Mouse (Mus musculus): Measurements from ENCODE around the gene Acvr1.

Gene Acvr1

DNA sequence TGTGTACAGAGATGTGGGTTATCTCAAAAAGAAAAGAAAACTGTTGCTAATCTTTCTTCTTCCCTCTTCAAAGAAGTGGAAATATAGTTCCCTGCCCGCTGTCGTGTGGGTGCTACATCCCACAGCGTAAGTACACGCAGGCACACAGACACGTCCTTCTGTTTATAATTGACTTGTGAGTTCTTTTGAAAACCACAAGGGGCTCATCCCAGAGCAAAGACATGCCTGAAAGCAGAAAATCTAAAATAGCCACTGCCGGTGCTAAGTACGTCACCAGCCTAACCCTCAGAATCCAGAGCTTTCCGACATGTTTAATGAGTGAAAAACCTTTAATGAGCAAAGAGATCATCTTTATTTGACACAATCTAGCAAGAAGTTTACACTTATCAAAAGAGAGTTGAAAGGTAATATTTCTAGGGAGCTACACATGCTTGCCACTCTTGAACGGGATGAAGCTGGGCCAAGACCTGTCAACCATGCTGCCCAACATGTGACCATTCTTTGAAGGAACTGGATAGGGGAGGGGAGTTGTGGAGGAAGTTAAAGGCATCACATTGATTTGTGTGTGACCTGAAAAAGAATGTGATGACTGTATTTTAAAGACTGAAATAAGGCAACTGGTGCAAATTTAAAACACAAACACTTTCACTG lies 85.4 kb downstream of the Acvr1 start:
- DNase-seq (ENCODE audit: inconsistent age in 2 of 2, low spot score in 1 of 2) = peak; percentile 19 to 62

DNA sequence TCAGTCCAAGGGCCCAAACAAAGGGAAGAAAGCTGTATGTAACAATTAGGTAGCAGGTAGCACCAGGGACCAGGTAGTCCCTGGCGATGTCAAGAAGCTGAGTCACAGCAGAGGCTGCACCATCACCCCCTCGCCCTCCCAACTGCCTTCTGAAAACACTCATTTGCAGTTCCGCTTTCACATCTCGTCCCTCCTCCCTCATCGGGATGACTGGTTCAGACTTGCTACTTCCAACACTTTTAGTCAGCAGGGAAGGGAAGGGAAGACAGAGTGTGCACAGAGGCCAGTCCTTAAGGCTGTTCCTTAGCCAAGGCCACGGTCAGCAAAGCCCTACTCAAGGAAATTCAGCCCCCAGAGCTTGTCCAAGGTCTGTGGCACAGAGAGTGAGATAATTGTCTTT lies 86.2 kb downstream of the Acvr1 start:
- DNase-seq (ENCODE audit: inconsistent age in 2 of 2, low spot score in 1 of 2) = peak; percentile 53 to 73

DNA sequence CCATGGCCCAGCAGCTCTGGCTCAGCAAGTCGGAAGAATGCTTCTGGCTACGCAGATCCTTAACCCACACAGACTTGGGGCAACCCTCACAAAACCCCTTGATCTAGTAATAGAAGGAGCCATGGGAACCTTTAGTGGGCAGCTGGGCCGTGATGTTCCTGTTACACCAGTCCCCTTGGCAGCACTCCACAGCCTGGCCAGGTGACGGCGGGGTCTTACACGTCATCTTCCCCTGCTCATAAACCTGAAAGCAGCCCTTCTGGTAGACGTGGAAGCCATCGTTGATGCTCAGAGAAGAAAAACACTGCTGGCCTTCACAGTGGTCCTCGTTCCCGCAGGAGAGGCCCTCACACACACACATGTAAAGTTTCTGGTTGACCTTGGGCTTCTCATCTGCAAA lies 87.4 kb downstream of the Acvr1 start:
- peak in 1 of 2 experiments; percentile 28 for DNase-seq (ENCODE audit: inconsistent age in 2 of 2, low spot score in 1 of 2)

DNA sequence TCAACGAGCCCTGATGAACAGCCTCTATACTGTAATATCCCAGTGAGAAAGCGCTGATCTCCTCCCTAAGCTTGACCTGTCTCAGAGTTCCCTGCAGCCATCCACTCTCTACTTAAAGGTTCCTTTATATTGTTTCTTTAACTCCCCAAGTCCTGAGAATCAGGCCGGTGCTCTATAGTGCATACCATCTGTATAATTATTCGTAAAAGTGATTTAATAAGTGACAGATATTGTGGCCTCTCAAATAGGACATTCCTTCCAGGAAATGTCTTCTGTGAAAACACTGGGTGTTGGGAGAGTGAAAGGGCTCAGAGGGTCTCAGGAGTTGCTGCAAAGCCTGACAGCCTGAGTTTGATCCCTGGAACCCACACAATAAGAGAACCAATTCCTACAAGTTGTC lies 88.8 kb downstream of the Acvr1 start:
- no peak for DNase-seq (ENCODE audit: inconsistent age in 2 of 2, low spot score in 1 of 2)

DNA sequence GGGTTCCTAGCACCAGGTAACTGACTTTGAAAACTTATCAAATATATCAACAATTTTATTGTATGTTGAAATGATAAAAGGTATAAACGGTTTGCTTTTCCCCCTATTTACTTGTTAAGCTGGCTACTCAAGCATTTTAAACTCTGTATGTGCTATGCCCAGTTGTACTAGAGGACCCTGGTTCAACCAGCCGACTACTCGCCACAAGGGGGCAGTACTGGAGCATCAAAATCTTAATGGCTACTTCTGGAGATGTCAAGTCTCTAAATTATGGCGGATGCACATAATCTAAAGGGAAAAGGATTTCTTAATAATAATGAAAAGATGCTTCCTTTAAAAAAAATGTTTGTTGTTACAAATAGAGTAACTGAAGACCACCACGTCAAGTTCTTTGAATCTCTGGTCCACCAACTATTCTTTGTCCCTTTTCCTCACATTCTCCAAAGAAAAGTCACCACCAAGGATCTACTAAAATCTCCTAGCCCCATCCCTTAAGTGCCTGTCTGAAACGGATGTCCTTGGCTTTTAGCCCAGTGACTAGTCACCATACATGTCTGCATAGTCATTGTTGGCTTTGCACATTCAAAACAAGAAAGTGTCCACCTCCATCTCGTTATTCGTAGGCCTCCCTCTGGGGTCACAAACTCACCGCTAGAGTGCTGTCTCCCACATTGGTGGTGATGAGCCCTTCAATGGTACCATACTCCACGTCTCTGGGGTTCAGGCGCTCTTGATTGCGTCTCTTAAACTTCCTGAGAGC lies 89.8 kb downstream of the Acvr1 start:
- DNase-seq (ENCODE audit: inconsistent age in 2 of 2, low spot score in 1 of 2) = peak; percentile 82 to 96

DNA sequence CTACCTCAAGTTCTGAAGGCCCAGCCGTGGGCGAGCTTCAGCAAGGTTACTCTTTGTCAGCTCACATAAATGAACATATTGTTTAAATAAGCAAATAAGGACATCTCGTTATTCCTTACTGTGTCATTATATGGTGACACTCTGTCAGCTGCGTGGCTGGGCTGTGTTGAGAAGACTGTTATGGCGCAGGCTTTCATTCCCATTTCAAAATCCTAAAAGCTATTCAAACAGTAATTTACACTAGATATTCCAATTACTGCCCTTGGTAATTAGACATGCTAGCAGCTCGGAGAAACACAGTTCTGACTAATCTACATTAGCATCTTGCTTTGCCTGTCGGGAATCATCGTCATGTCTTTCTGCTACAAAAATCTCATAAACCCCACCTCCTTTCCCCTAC lies 91.4 kb downstream of the Acvr1 start:
- DNase-seq (ENCODE audit: inconsistent age in 2 of 2, low spot score in 1 of 2) = no peak

DNA sequence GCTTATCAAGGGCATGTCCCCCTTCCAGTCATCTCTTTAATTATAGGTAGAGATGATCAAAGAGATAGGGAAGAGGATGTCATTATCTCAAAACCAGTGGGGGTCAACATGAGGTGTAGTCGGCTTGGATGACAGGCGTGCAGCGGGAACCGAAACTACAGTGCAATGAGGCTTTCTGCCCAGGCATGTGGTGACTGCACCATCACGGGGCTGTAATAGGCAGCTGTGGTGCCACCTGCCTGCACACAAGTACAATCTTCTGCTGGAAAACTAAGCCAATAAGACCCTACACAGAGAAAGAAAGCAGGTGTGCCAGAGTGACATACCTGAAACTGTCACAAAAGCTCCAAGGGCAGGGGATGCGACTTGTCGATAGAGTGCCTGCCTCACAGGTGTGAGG lies 96.7 kb downstream of the Acvr1 start:
- DNase-seq (ENCODE audit: inconsistent age in 2 of 2, low spot score in 1 of 2) = no peak

DNA sequence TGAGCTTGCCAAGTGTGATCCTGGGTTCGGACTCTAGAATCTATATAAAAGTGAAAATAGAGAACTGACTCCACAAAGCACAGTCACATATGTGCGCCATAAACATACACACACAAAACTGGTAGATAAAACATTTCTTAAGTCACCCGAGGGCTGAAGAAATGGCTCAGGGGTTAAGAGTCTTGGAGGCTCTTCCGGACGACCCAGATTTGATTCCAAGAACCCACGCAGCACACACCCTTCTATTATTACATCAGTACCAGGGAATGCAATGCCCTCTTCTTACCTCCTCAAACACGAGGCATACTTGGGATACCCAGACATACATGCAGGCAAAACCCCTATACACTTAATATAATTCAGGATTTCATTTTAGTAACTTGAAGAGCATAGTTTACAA lies 97.1 kb downstream of the Acvr1 start, which contains the start of gene Gm17409:
TSS of gene Gm17409 (plus strand) at position 301 of the 400 bp plus-strand sequence.
- DNase-seq (ENCODE audit: inconsistent age in 2 of 2, low spot score in 1 of 2) = no peak

DNA sequence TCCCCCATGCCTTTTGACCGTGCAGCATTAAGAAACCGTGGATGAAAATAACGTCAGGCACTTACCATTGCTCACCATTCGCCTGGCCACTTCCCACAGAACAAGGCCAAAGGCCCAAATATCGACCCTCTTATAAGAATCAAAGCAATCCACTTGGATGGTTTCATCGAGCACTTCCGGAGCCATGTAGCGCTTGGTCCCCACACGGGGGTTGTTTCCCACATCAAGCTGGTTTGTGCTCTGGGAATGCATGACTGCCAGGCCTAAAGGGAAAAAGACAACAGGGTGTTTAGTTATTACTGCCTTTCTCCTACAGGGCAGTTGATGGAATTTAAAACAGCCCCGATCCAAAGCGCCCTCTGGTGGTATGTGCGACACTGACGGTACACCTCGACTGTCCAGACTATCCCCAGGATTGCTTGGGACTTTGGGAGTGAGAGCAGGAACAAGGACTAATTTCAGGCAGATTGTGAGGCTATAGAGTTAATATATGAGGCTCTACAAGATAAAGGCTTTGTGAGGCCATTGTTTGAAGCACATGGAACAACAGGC lies 108.1 kb downstream of the Acvr1 start:
- DNase-seq (ENCODE audit: inconsistent age in 2 of 2, low spot score in 1 of 2) = peak; percentile 46 to 86

DNA sequence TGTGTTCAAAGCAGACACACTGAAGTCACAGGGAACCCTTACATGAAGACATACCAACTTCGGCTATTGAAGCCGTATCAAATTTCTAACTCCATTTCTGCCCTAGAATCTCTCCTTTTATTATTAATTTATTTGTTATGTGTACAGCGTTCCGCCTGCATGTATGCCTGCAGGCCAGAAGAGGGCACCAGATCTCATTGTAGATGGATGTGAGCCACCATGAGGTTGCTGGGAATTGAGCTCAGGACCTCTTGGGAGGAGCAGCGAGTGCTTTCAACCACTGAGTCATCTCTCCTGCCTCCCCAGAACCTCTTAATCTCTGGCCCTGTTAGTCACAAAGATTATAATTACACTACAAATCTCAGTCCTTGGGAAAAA lies 109.5 kb downstream of the Acvr1 start:
- DNase-seq (ENCODE audit: inconsistent age in 2 of 2, low spot score in 1 of 2) = peak in 1 of 2 experiments; percentile 43

DNA sequence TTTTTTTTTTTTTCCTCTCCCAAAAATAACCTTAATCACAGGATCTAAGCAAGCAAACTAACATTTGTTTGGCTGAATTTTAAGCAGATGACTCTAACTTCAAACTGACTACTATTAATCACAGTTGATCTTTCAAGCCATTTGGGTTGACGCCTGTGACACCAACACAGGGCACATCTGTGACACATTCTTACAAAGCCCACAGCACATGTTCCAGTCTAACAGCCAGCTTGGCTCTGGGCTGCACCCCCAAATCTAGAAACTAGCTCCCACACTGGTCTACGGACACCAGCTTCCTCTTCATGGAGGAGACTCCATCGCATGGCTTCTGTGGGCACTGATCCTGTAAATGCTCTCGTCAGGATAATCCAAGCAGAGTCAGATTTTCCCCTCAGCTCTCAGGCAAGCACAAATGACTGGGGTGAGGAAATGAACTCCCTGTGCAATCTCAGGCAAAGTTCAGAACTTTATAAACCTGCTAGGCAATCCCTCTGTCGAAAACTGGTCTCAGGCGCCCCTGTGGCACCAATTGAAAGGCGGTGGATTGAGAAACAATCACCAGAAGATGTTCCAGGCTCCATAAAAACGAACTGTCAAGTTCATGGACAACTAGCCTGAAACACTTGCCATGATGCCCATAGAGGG lies 110.0 kb downstream of the Acvr1 start:
- peak in 1 of 2 experiments; percentile 61 for DNase-seq (ENCODE audit: inconsistent age in 2 of 2, low spot score in 1 of 2)

DNA sequence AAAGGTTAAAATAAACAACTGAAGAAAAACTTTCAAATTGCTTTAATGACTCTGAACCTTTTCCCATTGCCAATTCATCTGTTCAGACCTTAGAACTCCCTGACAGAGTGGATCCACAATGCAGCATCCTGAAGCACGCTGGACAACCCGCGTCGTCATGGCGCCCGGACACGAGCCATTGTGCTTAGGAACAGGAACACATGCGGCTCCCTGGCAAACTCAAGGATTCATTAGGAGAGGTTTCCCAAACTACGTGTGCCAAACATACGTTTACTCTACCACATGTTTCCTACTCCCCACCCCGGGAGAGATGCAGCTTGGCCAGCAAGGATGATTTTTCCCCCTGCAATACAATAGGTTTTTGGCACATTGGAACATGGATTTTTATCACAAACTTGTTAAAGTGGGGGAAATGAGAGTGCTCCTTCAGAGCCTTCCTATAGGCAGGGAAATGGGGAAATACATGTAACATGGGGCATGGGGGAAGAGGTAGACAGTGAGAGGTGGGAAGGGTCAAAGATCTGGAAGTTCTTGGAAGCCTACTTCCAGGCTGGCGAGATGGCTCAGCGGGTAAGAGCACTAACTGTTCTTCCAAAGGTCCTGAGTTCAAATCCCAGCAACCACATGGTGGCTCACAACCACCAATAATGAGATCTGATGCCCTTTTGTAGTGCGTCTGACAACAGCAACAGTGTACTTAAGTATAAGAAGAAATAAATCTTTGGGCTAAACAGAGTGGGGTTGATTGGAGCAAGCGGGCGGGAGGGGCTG lies 112.7 kb downstream of the Acvr1 start:
- DNase-seq (ENCODE audit: inconsistent age in 2 of 2, low spot score in 1 of 2) = no peak

DNA sequence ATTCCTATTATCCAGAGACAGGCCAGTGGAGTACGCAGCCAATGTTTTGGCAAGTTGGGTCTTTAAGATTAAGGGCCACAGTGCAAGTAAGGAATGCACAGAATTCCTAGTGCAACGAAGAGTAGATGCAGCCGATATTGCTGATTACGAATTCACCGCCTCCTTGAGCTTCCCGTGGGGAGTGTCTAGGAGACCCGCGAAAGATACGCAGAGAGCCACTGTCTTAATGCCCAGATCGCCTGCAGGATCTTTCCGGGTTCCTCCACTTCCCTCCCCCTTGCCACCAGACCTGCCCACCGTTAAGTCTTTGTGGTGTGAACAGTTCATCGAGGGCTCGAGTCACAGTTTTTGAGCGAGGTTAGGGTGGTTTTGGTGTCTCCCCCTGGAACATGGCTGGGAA lies 120.0 kb downstream of the Acvr1 start:
- no peak for DNase-seq (ENCODE audit: inconsistent age in 2 of 2, low spot score in 1 of 2)

DNA sequence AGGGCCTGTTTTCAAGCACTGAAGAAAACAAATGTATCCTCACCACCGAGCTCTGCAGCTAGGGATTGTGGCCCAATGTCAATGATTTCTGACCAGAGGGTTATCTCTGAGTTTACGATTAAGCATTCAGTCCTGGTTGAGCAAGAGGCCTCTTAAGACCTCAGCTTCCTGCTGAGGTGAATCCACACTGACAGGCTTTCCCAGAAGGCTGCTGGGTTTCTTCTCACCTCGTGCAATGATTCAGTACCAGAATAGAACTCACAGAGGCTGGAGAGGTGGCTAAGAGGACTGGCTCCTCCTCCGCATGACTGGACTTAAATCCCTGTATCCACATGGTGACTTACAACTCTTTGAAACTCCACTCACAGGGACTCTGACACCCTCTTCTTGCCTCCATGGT lies 123.8 kb downstream of the Acvr1 start:
- no peak for DNase-seq (ENCODE audit: inconsistent age in 2 of 2, low spot score in 1 of 2)

DNA sequence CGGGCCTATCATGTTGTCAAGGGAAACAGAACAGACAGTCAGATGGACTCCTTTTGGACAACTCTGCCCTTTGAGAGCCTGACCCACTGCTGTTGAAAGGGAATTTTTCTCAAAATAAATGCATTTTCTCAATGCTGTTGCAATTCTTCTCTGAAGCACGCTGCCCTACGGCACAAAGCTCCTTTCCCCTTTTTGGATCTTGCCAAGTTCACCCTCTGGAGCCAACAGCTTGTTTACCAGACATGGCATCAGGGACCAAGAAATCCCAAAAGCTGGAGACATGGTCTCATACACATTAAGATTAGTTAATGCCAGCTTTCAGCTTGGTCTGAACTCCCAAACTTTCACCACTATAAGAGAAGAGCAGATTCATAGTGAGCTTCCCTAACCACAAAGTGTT lies 130.0 kb downstream of the Acvr1 start:
- DNase-seq (ENCODE audit: inconsistent age in 2 of 2, low spot score in 1 of 2) = peak in 1 of 2 experiments; percentile 40

DNA sequence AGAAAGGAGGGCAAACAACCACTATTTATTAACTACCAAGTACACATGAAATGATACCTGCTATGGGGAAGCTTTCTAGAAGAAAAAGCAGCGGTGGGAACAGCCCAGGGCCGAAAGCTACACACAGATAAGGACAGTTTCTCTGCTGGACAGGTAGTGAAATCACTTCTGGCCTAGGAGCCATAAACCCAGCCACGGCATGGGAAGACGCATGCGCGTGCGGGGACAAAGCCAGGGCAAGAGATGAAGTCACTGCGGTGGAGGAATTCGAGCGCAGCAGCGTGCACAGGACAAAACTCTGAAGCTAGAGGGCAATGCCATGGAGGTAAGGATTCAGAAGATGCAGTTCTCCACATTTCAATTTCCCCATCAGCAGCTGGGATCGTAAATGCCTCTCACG lies 131.4 kb downstream of the Acvr1 start:
- DNase-seq (ENCODE audit: inconsistent age in 2 of 2, low spot score in 1 of 2) = no peak

DNA sequence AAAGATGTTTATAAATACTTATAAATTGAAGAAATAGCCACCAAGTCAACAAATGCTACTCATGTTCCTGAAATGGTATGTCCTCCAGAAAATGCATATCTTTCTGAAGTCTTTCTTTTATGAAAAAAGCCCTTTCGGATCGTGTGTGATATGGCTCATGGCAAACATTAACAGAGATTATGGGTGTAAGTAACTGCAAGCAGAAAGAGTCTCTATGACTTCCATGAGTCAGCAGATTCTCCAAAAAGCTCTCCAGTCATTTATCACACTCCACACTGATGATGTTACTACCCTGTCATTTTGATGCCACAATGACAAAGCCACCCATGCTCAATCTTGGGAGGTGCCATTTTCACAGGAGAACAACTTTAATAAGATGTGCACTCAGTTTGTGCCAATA lies 132.5 kb downstream of the Acvr1 start:
- peak in 1 of 2 experiments; percentile 39 for DNase-seq (ENCODE audit: inconsistent age in 2 of 2, low spot score in 1 of 2)

DNA sequence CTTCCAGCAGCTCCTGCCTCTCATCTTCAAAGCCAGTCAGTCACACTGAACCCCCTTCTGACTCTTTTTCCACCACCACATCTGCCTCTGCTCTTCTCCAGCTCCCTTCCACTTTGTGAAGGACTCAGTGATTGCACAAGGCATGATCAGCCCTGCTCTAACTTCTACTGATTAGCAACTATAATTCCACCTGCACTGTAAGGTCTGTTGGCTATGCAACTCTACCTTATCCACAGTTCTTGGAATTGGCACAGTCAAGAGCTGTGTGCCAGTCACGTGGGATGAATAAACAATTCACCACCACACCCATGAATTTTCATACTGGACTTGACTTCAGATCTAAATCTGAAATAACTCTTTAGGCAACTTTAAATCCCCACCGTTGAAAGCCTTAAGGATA lies 133.6 kb downstream of the Acvr1 start:
- no peak for DNase-seq (ENCODE audit: inconsistent age in 2 of 2, low spot score in 1 of 2)

DNA sequence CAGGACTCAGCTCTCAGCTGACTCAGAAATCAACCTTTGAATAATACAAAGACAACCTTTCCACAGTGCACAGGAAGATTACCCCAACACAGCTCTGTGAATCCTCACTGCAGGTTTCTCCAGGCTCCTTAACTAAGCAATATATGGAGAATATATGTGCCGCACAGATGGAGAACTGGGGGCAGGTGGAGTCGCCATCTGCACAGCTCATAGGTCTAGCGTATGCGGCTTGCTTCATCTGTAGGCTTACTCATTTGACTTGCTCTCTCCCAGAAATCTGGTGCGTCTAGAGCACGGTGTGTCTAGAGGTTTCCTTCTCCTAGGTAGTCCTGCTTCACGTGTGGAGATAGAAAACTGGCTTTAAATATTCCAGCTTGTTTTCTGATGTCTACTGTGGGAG lies 134.7 kb downstream of the Acvr1 start:
- no peak for DNase-seq (ENCODE audit: inconsistent age in 2 of 2, low spot score in 1 of 2)

DNA sequence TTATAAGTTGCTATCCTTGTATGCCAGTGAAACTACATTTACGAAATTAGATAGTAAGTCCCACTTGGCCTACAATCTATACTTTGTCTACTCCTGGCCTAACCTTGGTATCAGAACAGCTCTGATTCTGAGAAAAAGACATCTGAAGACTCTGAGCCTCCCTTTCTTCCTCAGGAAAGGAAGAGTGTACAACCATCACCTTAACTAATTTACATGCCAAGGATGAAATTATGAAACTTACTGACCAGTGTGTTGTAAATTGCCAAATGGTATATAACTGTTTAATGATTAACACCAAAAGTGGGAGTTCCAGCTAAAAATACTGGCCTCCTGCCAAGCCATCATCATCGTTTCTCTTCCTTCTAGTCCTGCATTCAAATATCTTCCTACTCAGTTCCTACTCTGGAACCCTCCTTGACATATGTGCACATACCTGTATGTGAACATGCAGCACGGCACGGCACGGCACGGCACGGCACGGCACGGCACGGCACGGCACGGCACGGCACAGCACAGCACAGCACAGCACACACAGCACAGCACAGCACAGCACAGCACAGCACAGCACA lies 141.4 kb downstream of the Acvr1 start:
- DNase-seq (ENCODE audit: inconsistent age in 2 of 2, low spot score in 1 of 2) = no peak

DNA sequence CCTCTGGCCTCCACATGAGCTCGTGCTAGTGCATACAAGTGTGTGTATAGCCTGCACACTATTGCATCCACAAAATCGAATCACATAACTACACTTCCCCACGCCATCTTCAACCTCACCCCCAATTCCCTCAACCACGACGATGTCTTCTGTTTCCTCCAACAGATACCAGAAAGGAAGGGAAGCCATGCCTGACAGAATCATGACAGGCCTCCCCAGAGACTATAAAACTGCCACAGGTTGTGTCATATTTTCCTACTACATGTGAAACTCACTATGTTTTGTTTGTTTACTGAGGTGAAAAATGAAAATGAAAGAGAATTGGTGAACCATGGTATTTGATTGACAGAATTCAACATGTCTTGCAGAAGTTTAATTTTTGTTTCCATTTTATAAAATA lies 143.6 kb downstream of the Acvr1 start:
- DNase-seq (ENCODE audit: inconsistent age in 2 of 2, low spot score in 1 of 2) = no peak

Measured in adrenal gland, adult (tissue).